Mouse (Mus musculus): Measurements from ENCODE around the gene Dab2ip. TPM values are rescaled to one million over a fixed set of nuclear protein-coding genes. Genes with fewer than 3 reads are reported as not detected.

The Dab2ip gene
- polyA plus RNA-seq, 1 experiment from 2014 or later = 46.4 TPM

DNA sequence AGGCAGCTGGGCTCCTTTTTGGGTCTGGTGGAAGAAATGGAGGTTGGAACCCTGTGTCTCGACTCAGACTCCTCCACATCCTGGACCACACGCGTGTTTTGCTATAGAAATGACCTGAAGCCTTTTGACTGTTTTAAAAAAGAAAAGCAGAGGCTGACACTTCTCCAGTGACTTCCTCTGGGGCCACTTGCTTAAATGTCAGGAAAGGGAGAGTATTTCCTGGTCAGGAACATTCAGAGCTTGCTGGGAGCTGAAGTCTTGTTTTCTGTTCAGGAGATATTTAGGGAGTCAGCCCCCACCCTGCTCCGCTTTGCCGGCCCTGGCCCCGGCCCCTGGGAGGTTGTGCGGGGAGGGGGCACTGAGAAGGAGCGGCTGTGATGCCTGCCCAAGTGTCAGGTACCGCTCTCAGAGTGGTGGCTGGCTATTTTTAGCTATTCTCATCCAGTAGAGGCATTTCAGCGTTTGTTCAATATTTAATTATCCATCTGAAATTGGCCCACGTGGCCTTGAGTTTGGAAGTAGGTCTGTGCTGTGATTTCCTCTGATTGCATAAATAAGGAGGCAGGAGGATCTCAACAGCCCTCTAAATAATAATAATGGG, 69.3 kb downstream of the Dab2ip start:
- DNase-seq (ENCODE audit: low read depth, low spot score) (no peak), ATAC-seq (no peak)
- no peak for TF ChIP-seq CTCF (IDR thresholded peaks at IDR 0.05)
- in situ Hi-C loops (cut with MboI; ENCODE audit: low pct_unique_long_range_greater_than_20kb) = no loop called here
- CTCF ChIA-PET = no interaction called here
- POLR2A ChIA-PET = no interaction called here
- no peaks in the 10 kb centered on the region for H3K27me3 ChIP-seq

DNA sequence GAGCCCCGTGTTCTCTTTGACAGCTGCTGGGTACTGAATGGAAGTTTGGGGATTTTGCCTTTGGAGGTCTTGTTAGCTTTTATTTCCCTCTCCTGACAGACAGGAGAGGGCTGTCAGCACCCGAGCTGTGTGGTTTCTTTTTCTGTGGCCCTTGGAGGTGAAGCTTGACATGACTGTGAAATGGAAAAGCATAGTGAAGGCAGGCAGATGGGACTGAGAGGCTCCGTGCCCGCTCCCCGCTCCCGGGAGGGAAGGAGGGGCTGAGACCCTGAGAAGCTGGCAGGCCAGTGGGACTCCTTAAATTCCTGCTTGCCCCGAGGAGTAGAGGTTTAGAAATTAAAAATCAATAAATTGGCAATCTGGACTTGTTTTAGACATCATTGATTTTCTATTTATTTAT, 70.0 kb downstream of the Dab2ip start:
- no peak for DNase-seq (ENCODE audit: low read depth, low spot score)
- ChIA-PET CTCF (no interaction called here), POLR2A (no interaction called here)
- no peak for ATAC-seq
- in situ Hi-C loops (cut with MboI; ENCODE audit: low pct_unique_long_range_greater_than_20kb) = no loop called here
- H3K27me3 ChIP-seq = no peaks in the 10 kb centered on the region
- no peak for TF ChIP-seq CTCF (IDR thresholded peaks at IDR 0.05)

DNA sequence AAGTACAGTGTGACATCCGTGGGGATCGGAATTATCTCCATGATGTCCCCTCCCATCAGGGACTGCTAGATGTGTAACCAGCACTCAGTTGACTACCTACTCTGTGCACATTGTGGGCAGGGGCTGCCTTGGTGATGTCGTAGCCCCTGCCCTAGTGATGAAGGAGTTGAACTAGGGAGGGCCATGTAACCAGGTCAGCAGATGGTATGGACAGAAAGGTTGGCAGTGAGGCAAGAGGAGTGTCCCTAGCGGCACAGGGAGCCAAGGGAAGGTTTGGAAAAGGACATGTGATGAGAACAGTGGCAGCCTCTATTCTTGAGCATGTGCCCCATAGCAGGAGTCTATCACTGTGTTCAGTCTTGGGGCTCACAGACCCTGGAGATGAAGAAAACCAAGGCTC, 70.6 kb downstream of the Dab2ip start:
- in situ Hi-C loops (cut with MboI; ENCODE audit: low pct_unique_long_range_greater_than_20kb) = no loop called here
- no peak for TF ChIP-seq CTCF (IDR thresholded peaks at IDR 0.05)
- no peak for DNase-seq (ENCODE audit: low read depth, low spot score)
- no peak for ATAC-seq
- CTCF ChIA-PET = no interaction called here
- H3K27me3 ChIP-seq = no peaks in the 10 kb centered on the region
- POLR2A ChIA-PET = no interaction called here

DNA sequence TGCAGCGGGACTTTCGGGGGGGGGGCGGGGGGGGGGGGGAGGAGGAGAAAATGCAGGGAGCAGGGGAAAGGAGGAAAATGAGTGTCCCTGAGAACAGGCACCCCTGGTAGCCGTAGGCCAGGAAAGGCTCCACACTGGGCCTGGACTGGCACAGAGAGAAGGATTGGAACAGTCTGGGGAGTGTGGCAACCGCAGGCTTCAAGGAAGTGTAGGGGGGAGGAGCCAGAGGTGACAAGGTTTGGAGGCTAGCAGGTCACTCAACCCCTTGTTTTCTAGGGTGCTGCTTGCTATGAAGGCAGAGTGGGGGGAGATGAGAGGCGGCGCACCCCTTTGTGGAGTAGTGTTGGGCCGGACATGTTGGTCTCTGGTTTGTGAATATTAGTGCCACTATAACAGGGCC, 71.1 kb downstream of the Dab2ip start:
- ChIA-PET CTCF (no interaction called here), POLR2A (no interaction called here)
- ATAC-seq = no peak
- DNase-seq (ENCODE audit: low read depth, low spot score) = no peak
- no peaks in the 10 kb centered on the region for H3K27me3 ChIP-seq
- in situ Hi-C loops (cut with MboI; ENCODE audit: low pct_unique_long_range_greater_than_20kb) = no loop called here
- TF ChIP-seq CTCF (IDR thresholded peaks at IDR 0.05) = no peak

DNA sequence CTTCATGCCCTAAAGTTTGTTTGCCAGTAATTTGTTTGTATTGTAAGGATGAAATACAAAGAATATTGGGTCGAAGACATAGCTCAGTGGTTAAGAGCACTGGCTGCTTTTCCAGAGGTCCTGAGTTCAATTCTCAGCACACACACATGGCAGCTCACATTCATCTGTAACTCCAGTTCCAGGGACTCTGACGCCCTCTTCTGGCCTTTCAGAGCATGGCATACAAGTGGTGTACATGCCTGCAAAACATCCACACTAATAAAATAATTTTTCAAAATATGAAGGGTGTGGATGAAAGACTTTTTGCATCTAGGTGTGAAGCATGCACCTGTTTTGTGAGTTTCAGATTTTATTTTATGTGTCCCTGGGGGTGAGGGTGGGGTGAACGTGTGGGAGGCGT, 75.3 kb downstream of the Dab2ip start:
- ATAC-seq = no peak
- in situ Hi-C loops (cut with MboI; ENCODE audit: low pct_unique_long_range_greater_than_20kb) = no loop called here
- DNase-seq (ENCODE audit: low read depth, low spot score) = no peak
- CTCF ChIA-PET = interaction anchor here (1.0 to 1.1 kb wide), 2 partner anchors 17 to 89 kb away, joined by 3 read pairs; no protein-coding TSS in a partner anchor
- no peaks in the 10 kb centered on the region for H3K27me3 ChIP-seq
- POLR2A ChIA-PET = no interaction called here
- no peak for TF ChIP-seq CTCF (IDR thresholded peaks at IDR 0.05)

DNA sequence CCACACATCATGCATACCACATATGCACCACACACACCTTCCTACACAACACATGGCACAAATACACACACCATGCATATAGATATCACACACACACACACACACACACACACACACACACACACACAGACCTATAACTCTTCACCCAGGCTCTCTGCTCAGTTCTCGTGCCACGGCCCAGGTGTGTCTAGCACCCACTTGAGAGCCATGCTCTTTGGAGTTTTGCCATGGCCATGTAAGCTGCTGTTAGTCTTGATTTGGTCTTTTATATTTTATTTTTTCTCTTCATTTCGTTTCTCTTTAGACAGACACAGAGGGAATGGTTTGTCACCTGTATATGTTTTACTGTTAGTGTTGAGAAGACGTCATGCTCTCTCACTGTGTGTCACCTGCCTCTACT, 76.9 kb downstream of the Dab2ip start:
- in situ Hi-C loops (cut with MboI; ENCODE audit: low pct_unique_long_range_greater_than_20kb) = no loop called here
- ATAC-seq (no peak), DNase-seq (ENCODE audit: low read depth, low spot score) (no peak)
- ChIA-PET CTCF (no interaction called here), POLR2A (no interaction called here)
- no peaks in the 10 kb centered on the region for H3K27me3 ChIP-seq
- no peak for TF ChIP-seq CTCF (IDR thresholded peaks at IDR 0.05)

DNA sequence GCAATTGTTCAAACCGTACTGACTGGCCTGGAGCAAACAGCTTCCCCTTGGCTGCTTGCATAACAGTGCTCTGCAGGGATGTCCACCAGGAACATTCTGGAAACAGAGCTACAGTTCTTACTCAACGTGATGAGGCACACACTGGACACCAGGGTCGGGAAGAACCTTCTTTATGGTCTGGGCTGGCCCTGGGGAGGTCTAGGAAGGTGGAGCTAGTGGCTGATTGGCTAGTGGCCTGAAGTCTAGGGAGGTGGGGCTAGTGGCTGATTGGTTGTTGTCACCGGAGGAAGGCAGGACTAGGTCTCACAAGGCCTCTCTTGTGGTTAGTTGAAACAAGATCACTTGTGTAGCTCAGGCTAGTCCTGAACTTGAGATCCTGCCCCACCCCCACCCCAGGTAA, 77.5 kb downstream of the Dab2ip start:
- DNase-seq (ENCODE audit: low read depth, low spot score) (no peak), ATAC-seq (no peak)
- POLR2A ChIA-PET = no interaction called here
- no peak for TF ChIP-seq CTCF (IDR thresholded peaks at IDR 0.05)
- no peaks in the 10 kb centered on the region for H3K27me3 ChIP-seq
- in situ Hi-C loops (cut with MboI; ENCODE audit: low pct_unique_long_range_greater_than_20kb) = no loop called here
- CTCF ChIA-PET = no interaction called here

DNA sequence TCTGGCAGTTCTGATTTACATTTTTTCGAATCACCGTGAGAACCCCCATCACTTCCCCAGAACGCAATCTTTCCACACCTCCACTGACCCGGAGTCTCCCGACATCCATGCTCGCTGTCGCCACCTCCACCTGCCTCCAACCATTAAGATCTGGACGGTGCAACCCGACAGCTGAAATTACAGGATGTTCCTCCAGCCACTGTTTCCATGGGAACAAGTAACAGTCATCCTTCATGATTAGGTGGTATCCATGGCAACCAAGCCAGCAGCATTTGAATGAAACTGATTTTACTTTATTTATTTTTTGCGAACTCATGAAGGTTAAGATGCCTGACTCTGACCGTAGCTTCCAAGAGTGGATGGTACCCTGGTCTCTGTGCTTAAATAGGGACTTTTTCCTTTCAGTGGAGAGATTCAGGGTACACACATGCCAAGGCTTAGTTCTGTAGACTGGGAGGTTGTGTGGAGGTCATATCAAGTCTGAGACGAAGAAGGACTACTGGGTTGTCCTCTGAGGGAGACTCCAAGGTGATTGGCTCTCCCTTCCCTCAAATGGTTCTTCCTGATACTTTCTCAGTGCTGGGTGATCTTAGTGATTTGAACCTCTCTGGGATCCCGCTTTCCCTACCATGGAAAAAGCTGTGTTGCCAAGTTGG, 79.9 kb downstream of the Dab2ip start:
- in situ Hi-C loops (cut with MboI; ENCODE audit: low pct_unique_long_range_greater_than_20kb) = no loop called here

DNA sequence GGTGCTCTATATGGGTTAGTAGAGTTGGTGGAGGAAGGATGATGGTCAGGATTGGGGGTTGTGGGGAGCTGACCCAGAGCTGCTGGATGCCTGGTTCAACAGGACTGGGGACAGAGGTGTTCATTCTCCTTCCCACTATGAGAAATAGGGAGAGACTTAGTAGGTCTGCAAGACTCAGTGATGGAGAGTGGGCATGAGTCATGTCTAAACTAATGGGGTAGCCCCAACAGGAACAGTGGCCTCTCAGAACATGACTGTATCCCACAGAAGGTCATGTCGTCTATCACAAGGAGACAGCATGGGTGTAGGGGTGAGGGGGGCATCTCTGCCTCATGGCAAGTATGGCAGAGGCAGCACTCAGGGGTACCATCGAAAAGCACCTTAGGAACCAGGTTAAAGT, 81.7 kb downstream of the Dab2ip start:
- CTCF ChIA-PET = interaction anchor here (1.2 kb wide), 1 partner anchor 22 kb away, joined by 3 read pairs; no protein-coding TSS in a partner anchor
- no peak for TF ChIP-seq CTCF (IDR thresholded peaks at IDR 0.05)
- in situ Hi-C loops (cut with MboI; ENCODE audit: low pct_unique_long_range_greater_than_20kb) = loop anchor here (10.0 kb wide), 1 partner anchor 95 kb away; no protein-coding TSS in a partner anchor
- ATAC-seq = no peak
- no peak for DNase-seq (ENCODE audit: low read depth, low spot score)
- POLR2A ChIA-PET = no interaction called here
- no peaks in the 10 kb centered on the region for H3K27me3 ChIP-seq

More for the DNA sequence above, 79.9 kb downstream of the Dab2ip start:
- no peak for TF ChIP-seq CTCF (IDR thresholded peaks at IDR 0.05)
- POLR2A ChIA-PET = no interaction called here
- CTCF ChIA-PET = interaction anchor here (1.1 to 1.3 kb wide), 3 partner anchors 9 to 18 kb away, joined by 3 to 5 read pairs (median 3); no protein-coding TSS in a partner anchor
- H3K27me3 ChIP-seq = no peaks in the 10 kb centered on the region
- DNase-seq (ENCODE audit: low read depth, low spot score) (no peak), ATAC-seq (no peak)

DNA sequence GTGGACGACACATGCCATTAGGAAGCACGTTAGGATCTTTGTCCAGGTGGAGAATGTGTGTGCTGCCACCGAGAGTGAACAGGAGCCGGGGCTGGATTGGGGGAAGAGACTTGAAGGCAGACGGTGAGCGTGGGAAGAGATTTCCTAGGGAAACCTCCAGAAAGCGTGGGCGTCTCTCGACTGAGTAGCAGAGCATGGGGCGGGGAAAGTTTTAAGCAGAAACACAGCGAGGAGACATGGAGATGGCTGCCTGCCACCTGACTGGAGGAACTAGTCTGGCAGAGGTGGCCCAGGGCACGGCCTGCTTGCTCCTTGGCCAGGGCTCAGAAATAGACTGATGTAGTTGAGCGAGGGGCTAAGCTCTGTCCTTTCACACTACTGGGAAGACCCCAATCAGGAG, 82.5 kb downstream of the Dab2ip start:
- ChIA-PET POLR2A (no interaction called here), CTCF (no interaction called here)
- ATAC-seq (no peak), DNase-seq (ENCODE audit: low read depth, low spot score) (no peak)
- no peaks in the 10 kb centered on the region for H3K27me3 ChIP-seq
- in situ Hi-C loops (cut with MboI; ENCODE audit: low pct_unique_long_range_greater_than_20kb) = loop anchor here (10.0 kb wide), 1 partner anchor 96 kb away; no protein-coding TSS in a partner anchor
- TF ChIP-seq CTCF (IDR thresholded peaks at IDR 0.05) = no peak

DNA sequence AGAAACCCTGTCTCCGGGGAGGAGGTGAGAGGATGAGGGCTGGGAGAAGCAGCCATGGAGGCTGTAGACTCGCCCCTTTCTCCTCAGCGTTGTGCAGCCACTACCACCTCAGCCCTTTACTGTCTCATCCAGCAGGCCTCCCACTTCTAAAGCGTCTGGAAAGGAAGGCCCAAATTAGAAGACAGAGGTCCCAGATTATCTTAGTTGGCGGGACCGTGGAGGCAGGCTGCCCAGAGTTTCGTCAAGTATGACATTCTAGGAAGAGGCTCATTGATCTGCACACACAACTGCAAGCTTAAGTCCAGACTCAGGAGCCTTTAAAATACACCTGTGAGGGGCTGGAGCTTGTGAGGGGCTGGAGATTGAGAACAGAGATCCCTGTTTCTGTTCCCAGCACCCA, 84.2 kb downstream of the Dab2ip start:
- no peak for ATAC-seq
- DNase-seq (ENCODE audit: low read depth, low spot score) = no peak
- H3K27me3 ChIP-seq = no peaks in the 10 kb centered on the region
- CTCF ChIA-PET = no interaction called here
- in situ Hi-C loops (cut with MboI; ENCODE audit: low pct_unique_long_range_greater_than_20kb) = loop anchor here (10.0 kb wide), 1 partner anchor 97 kb away; no protein-coding TSS in a partner anchor
- POLR2A ChIA-PET = no interaction called here
- no peak for TF ChIP-seq CTCF (IDR thresholded peaks at IDR 0.05)
